Mouse (Mus musculus) forelimb bud, embryonic 11.5 days (tissue): Measurements from ENCODE around the gene Dzip1.

ENCODE experiments used
- DNase-seq: peaks from one replicate; pipeline ENCODE4 v3.0.0-alpha.2; 2012; ENCODE audit warnings: low read depth, low spot score

The Dzip1 gene

GRCm38 (mm10) chr14:118869712-118870111 lies 55.5 kb downstream of the Dzip1 start:
- DNase-seq: no peak

DNA sequence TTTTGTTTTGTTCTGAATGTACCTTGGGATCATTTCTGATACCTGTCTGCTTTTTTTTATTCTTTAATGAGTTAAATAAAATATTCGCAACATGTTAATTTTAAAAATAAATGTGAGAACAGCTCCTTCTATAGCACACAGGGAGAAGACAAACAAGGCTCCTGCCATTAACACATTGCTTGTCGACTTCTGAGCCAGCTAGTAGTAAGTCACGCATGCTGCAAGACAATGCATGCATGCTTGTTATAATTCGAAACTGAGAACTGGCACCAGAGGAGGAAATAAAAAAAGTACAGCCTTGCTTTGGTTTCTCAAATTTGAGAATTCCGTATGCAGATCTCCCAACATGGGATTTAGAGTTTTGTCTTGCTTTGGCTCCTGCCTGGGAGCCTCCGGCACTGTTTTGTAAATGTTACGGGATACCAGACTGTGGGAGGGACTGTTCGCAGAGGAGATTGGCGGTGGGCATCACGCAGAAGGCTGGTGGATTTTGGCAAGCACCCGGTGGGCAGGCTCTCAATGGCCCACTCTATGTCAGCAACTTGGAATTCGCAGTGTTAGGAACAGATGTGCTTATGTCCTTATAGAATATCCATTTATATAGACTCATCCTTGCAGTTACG lies 57.0 kb downstream of the Dzip1 start:
- no peak for DNase-seq

- DNase-seq: no peak
Observed at GRCm38 (mm10) chr14:118867366-118867765, 57.9 kb downstream of the Dzip1 start.

- no peak for DNase-seq
Observed at GRCm38 (mm10) chr14:118866014-118866811, 59.0 kb downstream of the Dzip1 start.

DNA sequence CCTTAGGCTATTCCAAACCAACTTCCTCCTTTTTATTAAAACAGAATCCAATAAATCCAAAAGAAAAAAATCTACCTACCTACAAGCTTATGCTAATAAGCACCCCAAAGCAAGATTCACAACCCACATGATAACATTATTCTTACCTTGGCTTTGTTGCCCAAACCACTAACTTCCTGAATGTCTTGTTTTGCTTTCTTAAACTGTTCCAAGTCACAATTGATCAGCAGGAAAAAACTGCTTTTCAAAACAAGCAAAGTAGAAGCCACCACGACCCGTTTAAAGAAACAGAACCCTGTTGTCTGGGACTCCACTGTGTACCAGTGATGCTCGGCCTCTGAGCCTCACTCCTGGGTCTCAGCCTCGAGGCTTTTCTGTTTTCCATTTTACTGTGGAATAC lies 60.4 kb downstream of the Dzip1 start:
- no peak for DNase-seq

GRCm38 (mm10) chr14:118862253-118862652 lies 63.0 kb downstream of the Dzip1 start:
- DNase-seq: no peak

DNA sequence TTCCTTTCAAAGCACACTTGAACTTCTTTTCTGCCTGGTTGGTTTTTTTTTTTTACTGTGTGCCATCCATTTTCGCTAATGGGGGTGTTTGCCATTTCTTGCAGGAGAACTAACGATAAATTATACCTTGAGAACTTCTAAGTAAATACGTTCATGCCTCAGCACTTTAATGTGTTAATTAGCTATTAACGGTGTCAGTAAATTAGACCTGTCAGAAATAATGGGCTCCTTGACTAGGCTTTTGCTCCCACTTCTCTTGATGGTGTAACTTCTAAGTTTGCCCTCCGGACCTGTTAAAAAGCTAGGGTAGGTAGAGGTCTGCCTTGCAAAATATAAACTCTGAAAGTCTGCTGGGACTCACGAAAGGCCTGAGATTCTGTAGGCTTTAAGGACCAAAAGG lies 66.9 kb downstream of the Dzip1 start:
- peak; percentile 75 for DNase-seq

- DNase-seq: no peak
Observed at GRCm38 (mm10) chr14:118856563-118856962, 68.7 kb downstream of the Dzip1 start.

GRCm38 (mm10) chr14:118855141-118855800 lies 70.0 kb downstream of the Dzip1 start:
- no peak for DNase-seq

DNA sequence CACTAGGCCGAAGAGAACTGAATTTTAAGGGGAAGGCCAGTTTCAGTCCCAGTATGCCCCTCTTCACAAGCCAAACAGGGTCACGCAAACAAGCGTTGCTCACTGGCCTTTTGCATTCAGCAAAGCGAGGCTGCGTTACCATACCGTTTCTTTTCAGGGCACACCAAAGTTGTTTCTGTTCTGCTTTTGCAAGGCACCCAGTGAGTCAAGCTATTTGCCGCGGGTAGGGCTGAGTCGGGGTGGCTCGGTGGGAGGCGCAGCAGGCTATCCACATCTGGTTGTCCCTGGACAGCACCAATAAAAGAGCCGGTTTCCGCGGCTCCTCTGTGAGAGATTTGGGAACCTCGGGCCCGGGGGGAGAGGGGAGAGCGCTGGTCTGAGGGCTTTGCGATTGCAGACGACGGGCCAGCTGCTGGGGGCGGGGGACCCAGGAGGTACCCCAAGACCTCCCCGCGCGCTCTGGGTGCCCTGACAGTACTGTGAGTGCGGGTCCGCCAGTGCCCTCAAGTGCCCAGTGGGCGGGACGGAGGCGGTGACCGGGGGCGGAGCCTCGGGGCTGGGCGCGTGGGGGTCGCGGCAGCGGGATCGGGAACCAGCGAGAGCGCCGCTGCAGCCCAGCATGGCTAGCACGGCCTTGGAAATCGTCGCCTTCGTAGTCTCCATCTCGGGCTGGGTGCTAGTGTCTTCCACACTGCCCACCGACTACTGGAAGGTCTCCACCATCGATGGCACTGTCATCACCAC lies 70.7 kb downstream of the Dzip1 start:
- DNase-seq: peak; percentile 45

- DNase-seq: no peak
Observed at GRCm38 (mm10) chr14:118851496-118852107, 73.7 kb downstream of the Dzip1 start.

- DNase-seq: no peak
Observed at GRCm38 (mm10) chr14:118850696-118851035, 74.6 kb downstream of the Dzip1 start.

DNA sequence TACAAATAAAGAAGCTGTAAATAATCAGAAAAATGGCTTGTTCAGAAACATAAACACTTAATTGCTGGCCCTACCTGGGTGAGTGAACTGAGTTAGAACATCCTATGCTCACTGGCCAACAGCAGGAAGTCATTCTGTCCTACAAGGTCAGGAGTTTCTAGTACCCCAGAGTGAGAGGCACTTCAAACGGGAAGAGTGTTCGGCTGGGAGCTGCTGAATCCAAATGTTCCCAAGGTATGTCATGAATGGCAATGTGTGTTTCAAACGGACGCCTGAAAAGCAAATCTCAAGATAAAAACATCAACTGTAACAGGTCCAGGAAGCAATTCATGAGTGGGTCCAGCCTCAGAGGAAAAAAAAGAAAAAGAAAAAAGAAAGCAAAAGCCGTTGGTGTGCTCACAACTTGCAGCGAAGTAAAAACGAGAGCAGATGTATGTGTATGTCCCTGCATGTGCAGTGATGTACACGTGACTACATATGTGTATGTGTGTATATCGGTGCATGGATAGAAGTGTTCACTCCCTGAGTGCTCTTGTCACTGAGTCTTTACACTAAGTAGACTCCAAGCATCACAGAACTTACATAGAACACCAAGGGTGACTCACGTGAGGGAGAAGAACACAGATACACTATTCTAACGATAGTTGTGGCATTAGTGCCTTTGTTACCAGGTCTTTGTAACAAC lies 75.1 kb downstream of the Dzip1 start:
- no peak for DNase-seq

DNA sequence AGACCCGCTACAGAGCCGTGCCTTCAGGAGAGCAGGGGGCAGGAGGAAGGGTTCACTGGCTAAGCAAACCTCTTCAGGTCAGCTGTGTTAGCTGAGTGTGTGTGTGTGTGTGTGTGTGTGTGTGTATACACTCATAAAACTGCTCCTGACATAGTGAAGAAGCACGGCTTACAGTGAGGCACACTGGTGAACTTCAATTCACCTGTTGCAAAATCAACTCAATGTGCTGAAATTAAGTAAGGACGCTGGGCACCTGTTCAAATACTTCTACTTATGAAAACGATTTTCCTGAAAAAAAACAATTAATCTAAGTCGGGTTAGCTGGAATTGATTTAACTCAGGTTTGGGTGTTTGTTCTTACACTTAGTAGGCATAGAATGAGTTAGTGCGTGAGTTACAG lies 77.1 kb downstream of the Dzip1 start:
- DNase-seq: no peak

GRCm38 (mm10) chr14:118846834-118847233 lies 78.4 kb downstream of the Dzip1 start:
- DNase-seq: no peak

- no peak for DNase-seq
Observed at GRCm38 (mm10) chr14:118842353-118842752, 82.9 kb downstream of the Dzip1 start.

DNA sequence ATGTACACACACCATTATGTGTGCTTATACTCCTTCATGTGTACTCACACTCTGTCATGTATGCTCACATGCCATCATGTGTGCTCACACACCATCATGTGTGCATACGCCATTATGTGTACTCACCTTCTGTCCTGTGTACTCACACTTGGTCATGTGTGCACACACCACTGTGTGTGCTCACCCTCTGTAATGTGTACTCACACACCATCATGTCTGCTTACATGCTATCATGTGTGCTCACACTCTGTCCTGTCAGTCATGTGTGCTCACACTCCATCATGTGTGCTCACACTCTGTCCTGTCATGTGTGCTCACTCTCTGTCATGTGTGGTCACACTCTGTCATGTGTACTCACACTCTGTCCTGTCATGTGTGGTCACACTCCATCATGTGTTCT lies 85.2 kb downstream of the Dzip1 start:
- DNase-seq: no peak

DNA sequence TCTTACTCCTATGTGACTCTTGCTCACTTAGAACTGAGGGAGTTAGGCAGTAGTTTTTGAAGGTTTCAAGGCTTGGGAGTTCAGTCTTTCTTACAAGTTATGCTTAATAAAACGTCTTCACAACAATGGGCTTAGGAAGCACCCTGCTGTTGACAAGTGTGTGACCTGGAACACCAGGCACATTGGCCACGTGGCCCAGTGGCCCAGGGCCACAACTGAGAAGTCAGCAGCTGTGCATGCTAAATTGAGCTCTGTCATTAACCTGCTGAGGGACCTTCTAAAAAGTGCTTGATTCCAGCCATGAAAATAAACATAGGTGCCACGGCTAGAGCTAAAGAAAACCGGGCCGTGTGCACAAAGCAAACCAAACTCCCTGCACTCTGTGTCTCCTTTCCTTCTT lies 85.8 kb downstream of the Dzip1 start:
- DNase-seq: no peak

DNA sequence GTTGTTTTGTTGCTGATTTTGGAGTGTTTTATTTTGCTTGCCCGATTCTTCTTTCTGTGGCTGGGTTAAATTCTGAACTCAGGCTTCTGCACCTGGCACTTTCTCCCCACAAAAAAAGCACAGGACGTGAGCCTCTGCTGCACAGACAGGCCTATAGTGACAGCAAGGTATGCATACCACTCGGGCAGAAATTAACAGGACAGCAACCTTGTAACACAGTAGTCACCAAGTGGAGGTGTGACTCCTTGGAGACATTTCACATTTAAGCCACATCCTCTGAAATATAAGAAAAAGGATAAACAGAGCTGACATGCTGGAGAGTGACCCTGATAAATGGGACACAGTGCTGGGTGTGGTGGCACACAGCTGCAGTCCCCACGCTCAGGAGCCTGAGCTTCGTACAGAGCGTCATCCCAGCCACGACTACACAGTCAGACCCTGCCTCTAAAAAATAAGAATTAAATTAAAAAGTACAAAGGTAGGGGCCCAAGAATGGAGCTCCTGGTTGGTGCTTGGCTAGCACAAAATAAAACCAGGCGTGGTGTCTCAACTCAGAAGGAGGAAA lies 86.6 kb downstream of the Dzip1 start:
- DNase-seq: no peak

- DNase-seq: no peak
Observed at GRCm38 (mm10) chr14:118836754-118837153, 88.5 kb downstream of the Dzip1 start.

DNA sequence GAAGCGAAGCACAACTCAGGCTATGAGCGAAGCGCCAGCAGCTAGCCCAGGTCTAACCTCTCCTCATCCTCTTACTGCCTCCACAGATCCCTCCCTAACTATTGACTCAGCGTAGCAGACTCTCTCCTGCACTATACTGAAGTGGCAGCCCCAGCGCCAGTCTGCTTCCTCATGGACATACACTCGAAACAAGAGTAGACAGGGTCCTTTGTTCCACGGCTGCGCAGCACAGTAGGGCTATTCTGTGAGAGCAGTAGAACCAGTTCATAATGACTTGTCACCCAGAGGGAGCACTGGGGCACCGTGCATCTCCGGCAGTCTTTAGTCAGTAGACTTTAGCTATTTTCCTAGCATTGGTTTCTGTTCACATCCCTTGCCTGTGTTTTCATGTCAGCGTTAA lies 89.1 kb downstream of the Dzip1 start:
- no peak for DNase-seq
